Mouse (Mus musculus) ovary, adult 10 weeks (tissue): ENCODE measurements around the gene Sel1l. TPM values are rescaled to one million over a fixed set of nuclear protein-coding genes. Genes with fewer than 3 reads are reported as not detected.

ENCODE experiments used
- polyA plus RNA-seq: library from polyadenylated mRNA; stranded (reverse); fragments of 350-450 nt; fragmentation: Illumina TruSeq; extraction: RNeasy Lipid Tissue Mini Kit (QIAGEN cat#74804); gene quantifications from one replicate; pipeline ENCODE4 v1.2.3, GENCODE M21; 2014

Sel1l gene
- polyA plus RNA-seq, result 215 TPM

GRCm38 (mm10) chr12:91849045-91849467, at the start of gene Sel1l:
Sel1l (minus strand) TSS chr12:91849157.

GRCm38 (mm10) chr12:91787959-91788437, 61.0 kb downstream of the Sel1l start, which contains the start of gene Ston2:
Ston2 (minus strand) TSS chr12:91788387.

Other genes starting within 250 kb of the Sel1l start
- 38.2 TPM for gene Ston2, start 60.8 kb downstream of the Sel1l start, polyA plus RNA-seq